Mouse (Mus musculus) MEL (cell line): ENCODE measurements around the gene Rfx1. TPM values are rescaled to one million over a fixed set of nuclear protein-coding genes. Genes with fewer than 3 reads are reported as not detected.

Experiments used
- DNase-seq: peaks from one replicate; pipeline ENCODE4 v3.0.0; 2011; ENCODE audit warnings: low read depth, low spot score
- H3K27ac ChIP-seq: 2 replicates; pipeline ENCODE4 v1.5.1; 2012; ENCODE audit warnings: low read depth, mild to moderate bottlenecking, control low read depth, low read length, moderate library complexity; ENCODE audit not compliant: control insufficient read depth
- H3K27me3 ChIP-seq, 2 experiments: fragments of 150-350 bp in 1 of 2; sonication (generic) in 1 of 2; 2 replicates each; pipeline ENCODE4 v1.6.1; 2012; ENCODE audit warnings: low read length in 2 of 2, mild to moderate bottlenecking in 2 of 2, improper control_type of control experiment in 1 of 2, moderate library complexity in 1 of 2; ENCODE audit not compliant: insufficient read depth in 2 of 2, control insufficient read depth in 1 of 2
- H3K36me3 ChIP-seq, 2 experiments: 2 replicates each; pipeline ENCODE4 v1.6.1; 2012 to 2014; ENCODE audit warnings: low read length in 2 of 2, improper control_type of control experiment in 1 of 2, inconsistent platforms in 1 of 2, mild to moderate bottlenecking in 1 of 2; ENCODE audit not compliant: insufficient read depth in 2 of 2, control insufficient read depth in 1 of 2
- H3K4me1 ChIP-seq, 2 experiments: fragments of 150-350 bp in 1 of 2; sonication (generic) in 1 of 2; 2 replicates each; pipeline ENCODE4 v1.6.1; 2012; ENCODE audit warnings: low read length in 2 of 2, improper control_type of control experiment in 1 of 2, mild to moderate bottlenecking in 1 of 2; ENCODE audit not compliant: insufficient read depth in 2 of 2, control insufficient read depth in 1 of 2
- H3K4me3 ChIP-seq, 2 experiments: fragments of 150-350 bp in 1 of 2; sonication (generic) in 1 of 2; 2 replicates each; pipeline ENCODE4 v1.5.1; 2012; ENCODE audit warnings: low read depth in 2 of 2, low read length in 2 of 2, mild to moderate bottlenecking in 2 of 2, moderate library complexity in 2 of 2, control low read depth in 1 of 2, improper control_type of control experiment in 1 of 2; ENCODE audit not compliant: control insufficient read depth in 1 of 2, insufficient read depth in 1 of 2
- H3K79me2 ChIP-seq: 2 replicates; pipeline ENCODE4 v1.6.1; 2012; ENCODE audit warnings: mild to moderate bottlenecking, low read length, moderate library complexity; ENCODE audit not compliant: control insufficient read depth, poor library complexity, insufficient read depth
- H3K9ac ChIP-seq: 2 replicates; pipeline ENCODE4 v1.6.1; 2012; ENCODE audit warnings: low read depth, mild to moderate bottlenecking, control low read depth, low read length, moderate library complexity; ENCODE audit not compliant: control insufficient read depth, poor library complexity, severe bottlenecking
- H3K9me3 ChIP-seq: fragments of 150-350 bp; sonication (generic); replicated peaks from 2 replicates; pipeline ENCODE4 v1.6.1; 2012; ENCODE audit warnings: mild to moderate bottlenecking, low read length, improper control_type of control experiment, moderate library complexity; ENCODE audit not compliant: insufficient read depth
- BHLHE40 ChIP-seq: IDR thresholded peaks from 2 replicates; pipeline ENCODE4 v1.6.1; 2012; ENCODE audit warnings: low read depth, mild to moderate bottlenecking, inconsistent platforms, low read length, improper control_type of control experiment, borderline replicate concordance
- CTCF ChIP-seq, 3 experiments: IDR thresholded peaks in 2 of 3; conservative IDR thresholded peaks in 1 of 3; 2 replicates each; pipeline ENCODE4 v1.5.1; 2011 to 2012; ENCODE audit warnings: low read length in 3 of 3, low read depth in 2 of 3, mild to moderate bottlenecking in 2 of 3, improper control_type of control experiment in 1 of 3, inconsistent platforms in 1 of 3, mixed read lengths in 1 of 3, moderate library complexity in 1 of 3; ENCODE audit not compliant: control insufficient read depth in 1 of 3, insufficient read depth in 1 of 3, poor library complexity in 1 of 3, severe bottlenecking in 1 of 3
- E2F4 ChIP-seq: IDR thresholded peaks from 2 replicates; pipeline ENCODE4 v1.6.1; 2011; ENCODE audit warnings: low read depth, low read length, improper control_type of control experiment, borderline replicate concordance
- ELF1 ChIP-seq: IDR thresholded peaks from 2 replicates; pipeline ENCODE4 v1.6.1; 2014; ENCODE audit warnings: low read depth, mild to moderate bottlenecking, inconsistent platforms, low read length, improper control_type of control experiment, moderate library complexity
- EP300 ChIP-seq, 2 experiments: IDR thresholded peaks; 2 replicates each; pipeline ENCODE4 v1.6.1; 2011; ENCODE audit warnings: improper control_type of control experiment in 2 of 2, low read length in 2 of 2, low read depth in 1 of 2, mild to moderate bottlenecking in 1 of 2
- ETS1 ChIP-seq: IDR thresholded peaks from 2 replicates; pipeline ENCODE4 v1.6.1; 2012; ENCODE audit warnings: low read depth, mild to moderate bottlenecking, inconsistent platforms, low read length, improper control_type of control experiment, moderate library complexity
- JUND ChIP-seq: IDR thresholded peaks from 2 replicates; pipeline ENCODE4 v1.6.1; 2011; ENCODE audit warnings: low read depth, mild to moderate bottlenecking, improper control_type of control experiment, low read length
- MAFK ChIP-seq: IDR thresholded peaks from 2 replicates; pipeline ENCODE4 v1.6.1; 2011; ENCODE audit warnings: low read depth, mild to moderate bottlenecking, low read length, improper control_type of control experiment, borderline replicate concordance
- MAX ChIP-seq: IDR thresholded peaks from 2 replicates; pipeline ENCODE4 v1.6.1; 2011; ENCODE audit warnings: low read length, improper control_type of control experiment
- MYB ChIP-seq: IDR thresholded peaks from 2 replicates; pipeline ENCODE4 v1.6.1; 2011; ENCODE audit warnings: mild to moderate bottlenecking, low read depth, low read length, improper control_type of control experiment
- MYC ChIP-seq: IDR thresholded peaks from 2 replicates; pipeline ENCODE4 v1.6.1; 2011; ENCODE audit warnings: low read depth, mild to moderate bottlenecking, low read length, improper control_type of control experiment, moderate library complexity
- RCOR1 ChIP-seq: IDR thresholded peaks from 2 replicates; pipeline ENCODE4 v1.6.1; 2012; ENCODE audit warnings: low read depth, mild to moderate bottlenecking, inconsistent platforms, low read length, improper control_type of control experiment
- SIN3A ChIP-seq: IDR thresholded peaks from 2 replicates; pipeline ENCODE4 v1.6.1; 2012; ENCODE audit warnings: low read length, improper control_type of control experiment, inconsistent platforms
- UBTF ChIP-seq: IDR thresholded peaks from 2 replicates; pipeline ENCODE4 v1.6.1; 2012; ENCODE audit warnings: low read depth, mild to moderate bottlenecking, inconsistent platforms, low read length, improper control_type of control experiment, moderate library complexity, borderline replicate concordance; ENCODE audit not compliant: insufficient read depth
- USF1 ChIP-seq: IDR thresholded peaks from 2 replicates; pipeline ENCODE4 v1.6.1; 2014; ENCODE audit warnings: low read depth, mild to moderate bottlenecking, inconsistent platforms, low read length, improper control_type of control experiment, moderate library complexity
- polyA plus RNA-seq, 2 experiments: library from polyadenylated mRNA; stranded (reverse) in 1 of 2; unstranded in 1 of 2; fragments of >175 nt in 1 of 2; fragments of >200 nt in 1 of 2; gene quantifications; 2 replicates each; pipeline versions ENCODE4 v1.2.1 to v1.2.4; 2012; ENCODE audit warnings: low replicate concordance in 2 of 2, low read depth in 1 of 2; ENCODE audit not compliant: insufficient read length in 2 of 2, insufficient read depth in 1 of 2, missing spikeins in 1 of 2
- total RNA-seq: library from RNA; depleted of rRNA; stranded (reverse); fragments of 300-350 nt; gene quantifications from 2 replicates; pipeline ENCODE4 v1.2.3, GENCODE M21; 2012

Gene Rfx1
- total and polyA plus RNA-seq, 3 experiments: 3.9 to 10.4 TPM; not detected in 1

DNA sequence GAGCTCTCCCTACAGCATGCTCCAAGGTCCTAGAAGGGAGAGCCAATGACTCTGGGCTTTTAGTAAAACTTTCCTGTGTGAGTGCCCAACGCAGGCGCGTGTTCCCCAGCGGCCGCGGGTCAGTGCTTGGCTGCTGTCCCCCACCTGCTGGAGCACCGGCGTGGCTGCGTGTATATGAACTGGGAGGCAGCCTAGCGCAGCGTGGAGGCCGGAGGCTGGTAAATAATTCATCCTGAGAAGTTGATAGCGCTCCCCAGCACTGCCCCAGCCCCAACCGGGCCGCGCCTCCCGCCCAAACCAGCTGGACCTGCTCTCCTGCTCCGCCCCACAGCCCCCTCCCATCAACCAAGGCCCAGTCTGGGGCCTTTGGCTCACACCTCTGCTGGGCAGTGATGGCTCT is 45.5 kb upstream of the Rfx1 start, which contains the start of gene Palm3:
TSS of gene Palm3 (plus strand) at position 376 of the 400 bp plus-strand sequence.
- no peak within 1 kb of the TSS for H3K4me3 ChIP-seq
- no peaks in the 10 kb centered on the region; a peak in 1 of 4 replicates for H3K36me3 ChIP-seq
- no peak within 1 kb of the TSS for H3K27ac ChIP-seq
- no peak for TF ChIP-seq BHLHE40
- H3K9ac ChIP-seq: no peak within 1 kb of the TSS
- peaks cover 2 to 15% of the 10 kb centered on the region in 2 experiments; a peak in 1 of 4 replicates for H3K4me1 ChIP-seq
- H3K79me2 ChIP-seq: no peaks in the 10 kb centered on the region
- no peak for DNase-seq
- H3K9me3 ChIP-seq: no peaks in the 10 kb centered on the region
- H3K27me3 ChIP-seq: no peaks in the 10 kb centered on the region

DNA sequence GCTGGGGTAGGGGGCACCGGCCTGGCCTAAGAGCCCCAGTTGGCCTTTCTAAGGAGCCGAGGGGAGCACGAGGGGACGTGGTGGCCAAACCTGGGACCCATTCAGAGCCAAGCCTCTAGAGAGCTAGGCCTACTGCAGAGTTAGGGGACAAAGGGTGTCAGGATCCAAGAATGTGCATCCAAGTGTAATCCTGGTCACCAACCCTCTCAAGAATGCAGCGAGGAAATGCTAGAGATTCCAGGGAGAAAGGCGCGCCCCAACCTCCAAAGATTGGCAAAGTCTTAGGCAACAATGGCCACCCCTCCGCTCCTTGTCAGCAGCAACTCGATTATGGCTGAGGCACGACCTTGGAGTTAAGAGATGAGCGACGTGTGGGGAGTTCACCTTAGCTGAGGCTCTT is 45.1 kb upstream of the Rfx1 start:
- DNase-seq: no peak
- no peaks in the 10 kb centered on the region for H3K27me3 ChIP-seq

DNA sequence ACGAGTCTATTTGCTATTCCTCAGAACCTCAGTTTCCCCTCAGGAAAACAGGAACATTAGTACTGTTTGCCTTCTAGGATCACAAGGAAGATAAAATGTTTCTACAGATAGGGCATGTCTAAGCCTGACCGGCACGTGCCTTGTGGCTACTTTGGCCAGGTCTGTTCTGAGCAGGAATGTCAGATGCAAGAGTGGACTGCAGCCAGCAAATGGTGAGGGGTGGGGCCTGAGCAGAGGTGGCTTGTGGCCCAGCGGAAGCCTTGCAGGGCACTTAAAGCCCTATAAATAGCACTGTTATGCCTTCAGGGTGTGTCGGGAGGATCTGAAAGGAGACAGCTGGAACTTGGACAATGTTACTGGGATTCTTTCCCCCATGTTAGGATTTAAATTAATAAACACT is 43.5 kb upstream of the Rfx1 start:
- no peak overlapping the region for H3K4me3 ChIP-seq
- H3K9ac ChIP-seq: no peak overlapping the region
- H3K79me2 ChIP-seq: no peaks in the 10 kb centered on the region
- TF ChIP-seq UBTF: no peak
- TF ChIP-seq RCOR1: no peak
- no peak for TF ChIP-seq USF1
- TF ChIP-seq SIN3A: no peak
- no peak for TF ChIP-seq MAX
- TF ChIP-seq MYB: no peak
- TF ChIP-seq JUND: no peak
- no peak for TF ChIP-seq ETS1
- TF ChIP-seq EP300 (IDR thresholded peaks at IDR 0.05; ENCODE audit: low read depth in 1 of 2, low read length in 2 of 2): no peak
- no peak for TF ChIP-seq CTCF (IDR thresholded peaks at IDR 0.05 in 2 of 3, conservative IDR thresholded peaks at IDR 0.05 in 1 of 3; ENCODE audit: control insufficient read depth in 1 of 3, insufficient read depth in 1 of 3, low read depth in 2 of 3, low read length in 3 of 3, poor library complexity in 1 of 3, severe bottlenecking in 1 of 3)
- TF ChIP-seq E2F4: no peak
- H3K27me3 ChIP-seq: no peaks in the 10 kb centered on the region
- DNase-seq: no peak
- H3K27ac ChIP-seq: no peak overlapping the region
- peaks cover 2 to 15% of the 10 kb centered on the region in 2 experiments; a peak in 1 of 4 replicates for H3K4me1 ChIP-seq
- no peaks in the 10 kb centered on the region; a peak in 1 of 4 replicates for H3K36me3 ChIP-seq
- H3K9me3 ChIP-seq: no peaks in the 10 kb centered on the region

More for the DNA sequence above, 45.1 kb upstream of the Rfx1 start:
- H3K79me2 ChIP-seq: no peaks in the 10 kb centered on the region
- no peak for TF ChIP-seq MAFK
- no peak for TF ChIP-seq MYC
- no peak for TF ChIP-seq ELF1
- TF ChIP-seq JUND: no peak
- no peaks in the 10 kb centered on the region for H3K9me3 ChIP-seq
- no peak overlapping the region for H3K27ac ChIP-seq
- peaks cover 2 to 15% of the 10 kb centered on the region in 2 experiments; a peak in 1 of 4 replicates for H3K4me1 ChIP-seq
- H3K9ac ChIP-seq: no peak overlapping the region
- no peaks in the 10 kb centered on the region; a peak in 1 of 4 replicates for H3K36me3 ChIP-seq
- no peak overlapping the region for H3K4me3 ChIP-seq
